Mouse (Mus musculus): Measurements from ENCODE around the gene Ptpn22. TPM values are rescaled to one million over a fixed set of nuclear protein-coding genes. Genes with fewer than 3 reads are reported as not detected.

Gene Ptpn22
- total RNA-seq (2023) = 360 TPM

DNA sequence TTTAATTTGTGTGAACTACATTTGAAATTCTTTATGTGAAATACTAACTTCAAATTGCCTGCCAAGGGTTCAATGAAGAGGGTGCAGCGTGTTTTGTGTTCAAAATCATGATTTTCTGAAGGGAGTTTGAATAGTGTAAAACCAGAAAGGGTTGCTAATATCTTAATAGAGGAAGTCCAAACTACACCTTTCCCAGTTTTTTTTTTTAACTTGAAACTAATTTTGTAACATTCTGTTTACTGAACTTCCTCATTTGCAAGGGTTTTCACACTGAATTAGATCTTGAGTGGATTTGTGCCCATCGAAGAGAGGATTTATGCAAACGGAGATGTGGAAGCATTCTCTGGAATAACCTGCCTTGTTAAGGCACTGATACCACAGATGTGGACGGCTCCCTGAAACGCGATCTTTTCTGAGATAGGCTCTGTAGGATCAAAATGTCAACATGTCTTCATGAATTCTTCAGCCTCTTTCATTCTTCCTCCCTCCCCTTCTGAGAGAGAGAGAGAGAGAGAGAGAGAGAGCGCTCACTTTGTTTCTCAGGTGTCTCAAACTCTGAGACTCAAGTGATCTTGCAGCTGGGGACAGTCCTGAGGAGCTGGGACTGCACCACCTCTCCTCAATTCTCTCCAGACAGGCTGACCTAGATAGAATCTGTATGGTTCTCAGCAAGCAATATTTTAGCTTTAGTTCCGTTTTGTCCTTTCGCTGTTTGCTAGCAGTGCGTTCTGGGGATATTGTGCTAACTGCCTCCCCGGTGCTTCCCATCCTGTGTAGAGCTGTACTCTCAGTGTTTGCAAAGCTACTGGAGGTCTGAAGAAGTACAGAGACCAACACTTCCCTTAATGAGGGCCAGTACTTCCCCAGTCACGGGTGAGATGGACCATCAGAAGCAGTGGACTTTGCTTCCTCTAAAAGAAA lies at the start of gene Ptpn22:
Ptpn22 (plus strand) TSS at position 915 of the 921 bp plus-strand sequence.

DNA sequence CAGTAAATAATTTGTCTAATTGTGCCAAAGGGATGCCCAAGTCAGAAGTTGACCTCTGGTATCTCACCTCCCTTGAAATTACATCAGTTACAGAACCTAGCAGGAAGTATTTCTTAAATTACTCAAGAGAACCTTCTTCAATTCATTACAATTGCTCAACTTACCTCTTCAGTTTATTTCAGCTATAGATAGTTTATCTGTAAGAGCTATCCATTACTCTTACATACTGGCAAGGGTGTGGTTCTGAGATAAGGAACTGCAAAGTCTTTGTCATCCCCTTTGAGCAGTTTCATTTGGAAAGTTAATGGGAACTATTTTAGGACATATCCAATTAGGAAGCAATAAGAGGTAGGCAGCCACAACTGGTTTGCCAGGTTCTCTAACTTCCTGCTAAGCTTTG lies 27.2 kb upstream of the Ptpn22 start, which contains the start of gene Bcl2l15:
Bcl2l15 (plus strand) TSS at position 176 of the 400 bp plus-strand sequence.

GRCm38 (mm10) chr3:103914010-103914669 lies 54.5 kb downstream of the Ptpn22 start, which contains the start of gene Rsbn1:
Gene Rsbn1, plus strand, starts transcription at chr3:103914120.

Other genes with a start within 250 kb of the Ptpn22 start
- not detected for gene Atg4a-ps, start 213.7 kb upstream of the Ptpn22 start, total RNA-seq (2023)
- 10.0 TPM for gene Olfml3, start 121.8 kb upstream of the Ptpn22 start, total RNA-seq (2023)
- not detected for gene Gm10964, start 120.4 kb upstream of the Ptpn22 start, total RNA-seq (2023)
- 262 TPM for gene Hipk1, start 68.2 kb upstream of the Ptpn22 start, total RNA-seq (2023)
- 35.6 TPM for gene Dclre1b, start 50.4 kb upstream of the Ptpn22 start, total RNA-seq (2023)
- 21.8 TPM for gene Ap4b1, start 50.3 kb upstream of the Ptpn22 start, total RNA-seq (2023)
- 0.92 TPM for gene Gm43064, start 50.2 kb upstream of the Ptpn22 start, total RNA-seq (2023)
- 1.3 TPM for gene Bcl2l15, start 27.2 kb upstream of the Ptpn22 start, total RNA-seq (2023)
- gene Rsbn1, start 54.3 kb downstream of the Ptpn22 start, total RNA-seq (2023) = 39.5 TPM
- gene Phtf1, start 108.3 kb downstream of the Ptpn22 start, total RNA-seq (2023) = 30.2 TPM

Data from CD8-positive naive resting alpha-beta T cell, adult 57 days (primary cell).